Mouse (Mus musculus) granulocyte monocyte progenitor cell, adult 5-6 weeks (primary cell): ENCODE data around the gene Sapcd2. TPM values are rescaled to one million over a fixed set of nuclear protein-coding genes. Genes with fewer than 3 reads are reported as not detected.

Source experiments
- ATAC-seq: replicated peaks from 2 replicates; pipeline ENCODE4 v1.8.0; 2016; ENCODE audit warnings: mild to moderate bottlenecking, moderate TSS enrichment, inconsistent platforms; ENCODE audit not compliant: poor library complexity, severe bottlenecking
- total RNA-seq, 2 experiments: library from RNA; stranded (forward) in 1 of 2; stranded (reverse) in 1 of 2; fragments of 200-712, 200-1000 nt in 1 of 2; fragments of >200 nt in 1 of 2; fragmentation: Nextera tagmentation in 1 of 2; gene quantifications; 2 replicates each; pipeline ENCODE4 v1.2.3; 2014 to 2017

Sapcd2 gene
- total RNA-seq (2014; fragmentation: Nextera tagmentation) = 4.5 and 17.1 TPM in 2 replicates
- total RNA-seq (2017) = 7.8 and 17.3 TPM in 2 replicates

DNA sequence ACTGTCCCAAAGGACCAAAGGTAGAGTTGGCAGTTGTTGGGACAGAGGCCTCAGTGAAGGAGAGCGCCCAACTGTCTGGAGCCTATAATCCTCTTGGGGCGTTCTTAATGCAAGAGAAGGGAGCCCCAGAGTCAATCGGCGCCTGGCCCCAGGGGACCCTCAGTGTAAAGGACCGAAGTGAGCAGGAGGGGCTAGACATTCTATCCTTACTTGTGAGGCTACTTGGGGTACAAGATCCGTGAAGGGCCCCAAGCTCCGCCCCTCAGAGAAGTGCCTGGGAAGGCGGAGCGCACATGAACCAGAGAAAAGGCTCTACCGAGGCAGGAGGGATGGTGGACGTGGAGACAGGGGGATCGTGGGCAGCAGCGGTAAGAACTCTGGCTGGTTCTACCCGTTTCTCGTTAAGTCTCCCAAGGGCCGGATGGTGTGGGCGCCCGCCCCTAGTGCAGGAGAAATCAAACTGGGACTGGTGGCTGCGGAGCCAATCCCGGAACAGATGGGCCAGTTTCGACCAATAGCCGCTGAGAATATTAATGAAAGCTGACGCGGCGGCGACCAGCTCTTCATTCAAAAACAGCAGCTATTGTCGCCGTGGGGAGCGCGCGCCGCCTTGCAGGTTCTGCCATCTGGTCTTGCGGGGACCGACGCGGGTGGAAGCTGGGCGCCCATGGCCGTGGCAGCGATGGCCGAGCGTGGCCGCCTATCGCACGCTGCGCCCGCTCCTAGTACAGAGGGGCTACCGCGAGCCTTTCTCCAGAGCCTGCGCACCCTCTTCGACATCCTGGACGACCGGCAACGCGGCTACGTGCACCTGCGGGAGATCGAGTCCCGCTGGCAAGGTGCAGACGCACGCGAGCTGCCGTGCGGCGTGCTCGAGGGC is at the start of gene Sapcd2:
TSS of gene Sapcd2 (plus strand) at position 558 of the 880 bp plus-strand sequence.
- peak; percentile 91 for ATAC-seq

DNA sequence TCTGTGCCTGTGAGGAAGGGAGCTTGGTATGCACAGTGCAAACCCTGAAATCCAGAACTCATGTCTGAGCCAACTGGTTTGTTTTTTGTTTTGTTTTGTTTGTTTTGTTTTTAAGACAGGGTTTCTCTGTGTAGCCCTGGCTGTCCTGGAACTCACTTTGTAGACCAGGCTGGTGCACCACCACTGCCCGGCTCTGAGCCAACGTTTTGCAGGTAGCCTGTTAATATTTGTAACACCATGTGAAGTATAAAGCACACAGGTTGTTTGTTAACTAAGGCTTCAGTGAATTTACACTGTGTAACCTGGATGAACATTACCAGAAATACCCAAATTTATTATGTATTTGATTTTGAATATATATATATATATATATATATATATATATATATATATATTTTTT is 46.1 kb upstream of the Sapcd2 start:
- ATAC-seq = no peak

DNA sequence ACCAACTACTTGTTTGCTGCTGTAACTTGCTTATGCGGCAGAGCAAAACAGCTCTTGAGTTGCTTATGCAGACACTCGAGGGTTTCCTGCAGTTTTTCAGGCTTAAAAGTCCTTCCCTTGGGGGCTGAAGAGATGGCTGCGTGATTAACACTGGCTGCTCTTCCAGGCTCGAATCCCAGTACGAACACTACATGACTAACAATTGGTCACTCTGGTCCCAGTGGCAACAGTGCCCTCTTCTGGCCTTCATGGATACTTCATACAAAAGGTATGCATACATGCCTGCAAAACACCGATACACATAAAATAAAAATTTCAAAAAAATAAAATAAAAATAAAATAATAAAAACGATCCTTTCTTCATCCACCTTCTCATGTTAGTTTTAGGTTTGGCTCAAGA is 43.7 kb upstream of the Sapcd2 start:
- no peak; the same call in 1 of the 2 replicates for ATAC-seq

DNA sequence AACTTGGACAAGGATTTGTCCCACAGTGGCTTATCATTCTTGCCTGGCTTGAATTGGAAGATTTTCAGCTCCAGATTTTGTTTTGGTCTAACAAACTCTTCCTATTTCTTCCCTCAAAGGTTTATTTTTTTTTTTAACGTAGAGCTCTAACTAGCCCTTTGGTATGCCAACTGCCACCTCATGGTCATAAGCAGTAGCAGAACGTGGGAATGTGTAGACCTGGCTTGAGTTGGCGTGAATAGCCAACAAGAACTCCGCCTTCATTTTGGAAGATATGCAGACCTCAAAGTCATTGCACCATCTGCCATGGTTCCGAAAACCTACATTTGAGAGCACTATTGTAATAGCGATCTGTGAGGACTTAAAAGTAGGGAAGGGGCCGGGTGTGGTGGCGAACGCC is 40.7 kb upstream of the Sapcd2 start:
- ATAC-seq = no peak

DNA sequence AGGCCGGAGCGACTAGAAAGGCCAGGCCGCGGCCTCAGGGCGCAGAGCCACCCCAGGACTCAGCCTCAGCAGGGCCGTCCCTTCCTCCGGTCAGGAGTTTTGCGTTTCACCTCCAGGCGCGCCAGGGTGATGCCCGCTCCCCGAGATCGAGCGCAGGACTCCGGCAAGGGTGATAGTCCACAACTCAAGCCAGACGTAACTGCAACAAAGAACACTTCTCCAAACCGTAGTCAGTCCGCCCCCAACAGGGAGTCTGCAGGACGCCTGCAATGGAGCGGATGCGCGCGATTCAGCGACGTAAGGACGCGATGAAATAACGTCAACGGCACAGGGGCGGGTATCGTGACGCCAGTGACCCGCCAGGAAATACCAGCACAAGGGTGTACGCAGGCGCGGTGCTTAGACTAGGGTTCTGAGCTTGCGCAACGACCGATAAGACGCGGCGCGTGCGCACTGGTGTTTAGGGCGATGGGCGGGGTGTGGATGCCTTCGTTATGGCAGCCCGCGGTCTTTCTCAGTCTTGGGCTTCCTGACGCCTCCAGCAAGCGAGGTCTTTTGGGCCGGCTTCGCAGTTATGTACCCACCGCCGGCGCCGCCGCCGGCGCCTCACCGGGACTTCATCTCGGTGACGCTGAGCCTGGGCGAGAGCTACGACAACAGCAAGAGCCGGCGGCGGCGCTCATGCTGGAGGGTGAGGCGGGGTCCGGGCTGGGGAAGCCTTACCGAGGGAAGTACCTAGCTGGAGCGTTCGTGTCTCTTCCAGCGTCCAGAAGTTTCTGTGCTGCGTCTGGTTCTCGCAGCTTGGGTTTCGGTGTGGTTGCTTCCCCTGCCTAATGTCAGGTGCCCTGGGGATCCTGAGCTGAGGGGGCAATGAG is 39.6 kb upstream of the Sapcd2 start, which contains the start of gene Man1b1:
TSS of gene Man1b1 (plus strand) at position 53 of the 875 bp plus-strand sequence.
- peak; percentile 94 for ATAC-seq

DNA sequence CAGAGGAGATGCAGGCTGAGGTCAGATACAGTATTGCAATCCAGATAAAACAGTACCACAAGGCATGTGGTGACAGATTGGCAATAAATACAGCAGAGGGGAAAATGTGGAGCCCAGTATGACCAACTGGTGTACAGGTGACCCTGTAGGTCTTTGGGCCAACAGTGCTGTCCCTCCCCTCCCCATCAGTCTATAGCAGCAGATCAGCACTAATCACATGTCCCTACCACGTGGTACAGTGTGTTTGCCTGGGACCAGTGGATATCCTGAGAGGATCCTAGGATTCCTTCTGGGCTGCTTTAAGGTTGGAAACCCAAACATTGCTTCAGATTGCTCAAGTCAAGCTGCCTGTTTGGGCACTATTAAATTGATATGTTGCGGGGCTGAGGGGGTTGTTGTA is 38.6 kb upstream of the Sapcd2 start:
- ATAC-seq = no peak

DNA sequence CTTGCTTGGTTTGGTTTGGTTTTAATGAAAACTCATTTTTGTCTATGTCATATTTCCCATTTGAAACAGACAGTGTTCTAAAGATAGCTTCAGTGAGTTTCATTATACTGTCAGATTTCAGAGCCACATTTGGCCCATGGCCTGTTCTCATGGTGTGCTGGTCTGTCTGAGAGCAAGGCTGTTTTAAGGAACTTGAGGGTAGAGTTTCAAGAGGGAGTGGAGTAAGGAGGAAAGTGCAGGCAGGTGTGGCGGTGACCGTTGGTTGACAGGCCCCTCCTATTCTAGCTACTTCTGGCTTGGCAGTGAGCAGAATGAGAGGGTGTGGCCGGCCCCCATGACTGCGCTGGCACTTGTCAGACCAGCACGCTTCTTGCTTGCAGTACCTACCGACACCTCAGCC is 33.8 kb upstream of the Sapcd2 start:
- peak; percentile 90 for ATAC-seq

DNA sequence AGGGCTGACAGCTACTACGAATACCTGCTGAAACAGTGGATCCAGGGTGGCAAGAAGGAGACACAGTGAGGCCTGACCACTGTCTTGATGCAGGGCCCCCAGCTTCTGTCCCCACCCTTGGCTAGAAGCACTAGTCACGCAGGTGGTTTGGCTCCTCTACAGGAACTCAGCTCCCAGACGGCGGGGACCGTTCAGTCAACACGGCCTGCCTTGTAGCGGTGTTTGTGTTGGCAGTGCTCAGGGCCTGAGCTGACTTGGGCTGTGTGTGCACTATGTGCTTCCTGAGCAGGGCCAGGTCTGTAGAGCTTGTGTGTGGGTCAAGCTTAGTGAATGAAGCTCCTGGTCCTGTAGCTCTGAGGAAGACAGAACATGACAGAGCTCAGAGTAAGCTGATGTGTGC is 24.0 kb upstream of the Sapcd2 start:
- no peak for ATAC-seq

DNA sequence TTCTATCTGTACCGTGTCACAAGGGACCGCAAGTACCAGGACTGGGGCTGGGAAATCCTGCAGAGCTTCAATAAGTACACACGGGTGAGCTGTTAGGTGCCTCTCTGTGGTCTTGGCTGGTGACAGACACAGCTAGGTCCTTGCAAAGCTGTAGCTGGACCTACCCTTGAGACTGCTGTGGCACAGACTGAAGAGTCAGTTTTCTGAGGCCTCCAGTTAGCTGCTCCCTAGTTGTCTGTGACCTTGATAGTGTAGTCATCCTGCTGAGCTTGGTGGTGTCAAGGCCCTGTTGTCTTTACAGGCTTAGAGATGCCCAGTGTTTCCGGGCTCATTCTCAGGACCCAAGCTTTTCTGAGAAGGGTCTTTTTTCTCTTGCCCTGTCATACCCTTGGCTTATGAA is 22.6 kb upstream of the Sapcd2 start:
- ATAC-seq = no peak

DNA sequence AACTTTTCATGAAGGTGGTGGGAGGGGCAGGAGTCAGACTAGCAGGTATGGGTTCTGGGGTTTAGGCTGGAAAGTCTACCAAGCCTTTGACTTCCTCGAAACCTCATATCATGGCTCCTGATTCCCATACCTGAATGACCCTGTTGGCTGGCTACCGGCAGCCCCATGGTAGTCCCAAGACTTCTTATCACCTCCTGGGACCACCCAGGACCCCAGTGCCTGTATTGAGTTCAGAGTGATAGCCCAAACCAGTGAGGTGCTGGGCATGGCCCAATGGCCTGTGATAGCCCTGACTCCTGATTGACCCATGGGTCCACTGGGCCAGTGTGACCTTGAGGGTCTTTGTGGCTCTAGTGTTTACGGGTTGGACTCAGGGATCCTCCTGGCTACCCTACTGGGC is 21.4 kb upstream of the Sapcd2 start:
- no peak for ATAC-seq

DNA sequence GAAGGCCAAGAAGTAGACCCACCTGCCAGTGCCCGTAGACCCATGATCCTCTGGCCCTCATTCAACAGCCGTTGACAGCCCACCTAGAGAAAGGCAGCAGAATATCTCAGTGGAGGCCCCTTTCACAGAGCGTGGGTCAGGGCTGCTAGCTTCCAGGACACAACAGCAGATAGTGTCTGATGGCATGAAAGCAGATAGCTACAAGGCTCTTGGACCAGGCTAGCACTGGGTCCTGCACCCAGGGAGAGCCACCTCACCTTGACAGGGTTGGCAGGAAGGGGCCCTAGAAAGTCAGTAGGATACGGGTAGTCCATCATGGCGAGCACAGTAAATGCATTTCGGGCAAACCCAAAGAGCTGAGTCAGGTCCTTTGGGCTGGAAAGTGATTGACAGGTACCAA is 17.9 kb upstream of the Sapcd2 start:
- ATAC-seq = no peak

DNA sequence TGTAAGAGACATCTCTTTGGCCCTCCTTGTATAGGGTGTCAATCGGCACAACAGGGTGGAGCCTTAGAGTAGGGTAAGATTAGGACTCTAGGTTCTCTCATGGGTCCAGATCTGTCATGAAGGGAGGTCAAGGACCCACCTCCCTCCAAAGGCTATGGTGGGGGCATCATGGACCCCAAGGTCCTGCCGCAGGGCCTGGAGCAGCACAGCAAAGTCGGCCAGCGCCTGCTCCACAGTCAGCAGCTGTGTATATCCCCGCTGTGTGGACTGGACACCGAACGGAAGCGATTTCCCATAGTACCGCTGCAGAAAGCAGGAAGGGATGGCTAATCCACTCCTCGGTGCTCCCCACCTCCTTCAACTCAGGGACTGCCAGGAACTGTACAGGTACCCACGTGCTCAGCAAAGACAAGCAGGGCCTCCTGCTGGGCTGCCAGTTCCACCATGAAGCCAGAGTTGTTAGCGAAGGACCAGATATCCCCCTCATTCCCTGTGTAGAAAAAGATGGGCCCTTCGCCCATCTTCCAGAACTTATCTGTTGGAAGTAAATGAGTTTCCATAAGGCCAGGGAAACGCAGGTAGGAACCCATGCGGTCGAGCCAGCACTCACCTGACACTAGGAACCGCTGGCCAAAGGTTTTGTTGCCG is 16.6 kb upstream of the Sapcd2 start:
- ATAC-seq = no peak

DNA sequence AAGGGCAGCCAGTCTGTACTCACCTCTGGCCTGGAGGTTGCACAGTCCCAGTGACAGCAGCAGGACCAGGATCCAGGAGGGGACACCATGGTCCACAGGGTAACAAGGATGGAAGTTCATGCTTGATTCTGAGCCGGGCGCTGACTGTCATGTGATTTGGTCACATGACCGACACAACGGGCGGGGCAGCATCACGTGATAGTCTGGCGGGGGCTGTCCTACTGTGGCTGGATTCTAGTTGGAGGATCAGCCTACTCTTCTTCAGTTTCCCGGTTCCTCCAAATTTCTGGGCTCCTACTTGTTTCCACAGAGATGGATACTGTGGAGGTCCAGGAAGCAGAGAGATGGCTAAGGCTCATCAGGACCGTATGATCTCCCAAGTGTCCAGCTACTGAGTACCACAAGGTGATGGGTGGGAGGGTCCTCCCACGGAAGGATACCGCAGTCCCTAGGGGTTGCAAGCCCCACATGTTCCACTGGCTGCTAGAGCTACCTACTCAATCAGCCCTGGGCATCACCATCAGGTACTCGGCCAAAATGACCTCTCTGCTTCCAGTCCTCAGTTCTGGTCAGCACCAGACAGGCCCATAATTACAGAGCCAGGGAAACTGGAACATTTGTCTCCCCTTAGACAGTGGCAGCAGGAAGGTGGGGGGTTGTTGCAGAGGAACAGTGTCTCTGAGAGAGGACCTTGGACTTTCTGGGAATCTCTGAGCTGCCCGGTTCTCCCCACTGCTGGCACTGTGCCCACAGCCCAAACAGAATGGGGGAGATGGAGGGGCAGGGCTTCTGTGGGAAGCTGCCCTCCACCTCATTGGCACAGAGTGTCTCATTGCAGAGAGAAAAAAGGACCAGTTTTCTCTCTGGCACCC is 15.7 kb upstream of the Sapcd2 start, which contains the start of gene Dpp7:
TSS of gene Dpp7 (minus strand) at position 152 of the 872 bp plus-strand sequence.
- peak; percentile 36 for ATAC-seq

DNA sequence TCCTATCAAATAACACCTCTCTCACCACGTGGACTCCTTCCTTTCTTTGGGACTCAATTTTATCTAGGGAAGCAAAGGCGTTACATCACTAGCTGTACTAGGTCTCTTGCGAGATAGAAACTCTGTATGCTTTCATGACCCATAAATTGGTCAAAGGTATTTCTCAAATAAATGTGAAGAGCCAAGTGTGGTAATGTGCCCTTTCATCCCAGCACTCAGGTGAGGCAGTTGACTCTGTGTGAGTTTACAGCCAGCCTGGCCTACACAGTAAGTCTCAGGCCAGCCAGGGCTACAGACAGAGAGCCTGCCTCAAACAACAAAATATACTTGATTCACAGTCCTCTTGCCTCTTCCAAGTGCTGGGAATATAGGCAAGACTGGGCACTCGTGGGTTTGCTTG is 12.3 kb upstream of the Sapcd2 start:
- no peak for ATAC-seq

DNA sequence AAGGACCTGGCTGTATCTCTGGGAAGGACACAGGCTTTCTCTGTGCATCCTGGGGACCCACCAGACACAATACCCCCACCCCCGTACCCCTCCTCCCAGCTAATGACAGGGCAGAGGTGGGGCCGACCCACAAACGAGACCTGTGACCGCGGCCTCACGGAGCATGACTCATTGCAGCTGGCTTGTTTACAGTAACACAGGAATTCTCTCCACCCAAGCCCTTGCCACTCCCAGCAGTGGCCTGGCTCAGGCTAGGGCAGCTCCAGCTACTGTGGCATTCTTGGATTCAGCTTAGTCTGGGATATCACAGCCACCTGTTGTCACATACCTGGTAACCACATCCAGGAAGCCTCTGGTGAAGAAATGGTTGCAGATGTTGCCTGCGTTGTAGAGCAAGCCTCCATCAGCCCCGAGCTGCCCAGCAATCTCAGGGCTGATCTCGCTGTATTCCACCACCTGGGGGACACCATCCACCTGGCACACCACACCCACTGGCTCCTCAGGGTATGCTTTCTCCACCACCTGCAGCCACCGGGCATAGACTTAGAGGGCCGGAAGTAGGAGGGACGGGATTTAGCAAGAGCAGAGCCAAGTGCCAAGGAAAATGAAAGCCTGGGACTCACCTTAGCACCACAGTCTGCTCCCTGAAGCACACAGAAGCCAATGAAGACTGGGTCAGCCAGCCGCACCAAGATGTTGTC is 8.5 kb upstream of the Sapcd2 start:
- no peak for ATAC-seq

DNA sequence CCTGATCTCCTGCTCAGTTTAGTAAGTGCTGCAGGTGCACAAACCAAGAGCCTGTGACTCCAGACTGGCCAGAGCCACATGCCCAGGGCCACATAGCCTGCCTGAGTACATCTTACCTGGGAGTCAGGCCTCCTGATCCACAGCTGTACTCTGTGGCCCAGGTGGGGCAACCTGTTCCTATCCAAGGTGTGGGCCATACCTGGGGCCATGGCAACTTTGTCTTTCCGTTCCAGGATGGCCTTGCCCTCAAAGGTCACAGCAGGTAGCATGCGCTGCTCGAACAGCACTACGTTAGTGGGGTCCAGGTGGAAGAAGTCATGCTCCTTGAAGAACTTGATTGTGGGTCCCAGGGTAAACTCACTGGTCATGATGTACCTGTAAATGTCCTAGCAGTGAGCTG is 7.8 kb upstream of the Sapcd2 start:
- ATAC-seq = no peak

DNA sequence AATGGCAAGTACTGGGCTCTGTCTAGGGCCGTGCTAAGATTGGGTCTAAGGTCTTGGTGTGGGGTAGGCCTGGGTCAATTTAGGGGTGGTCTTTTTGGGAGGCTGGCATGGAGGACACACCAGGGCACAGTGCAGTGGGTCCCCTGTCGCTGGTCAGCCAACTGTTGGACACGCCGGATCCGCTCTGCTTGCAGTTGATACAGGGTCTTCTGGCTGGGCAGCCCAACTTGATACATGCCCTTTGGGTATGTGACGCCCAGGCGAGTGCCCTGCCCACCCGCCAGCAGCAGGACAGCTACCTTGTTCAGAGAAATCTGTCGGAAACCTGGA is 7.4 kb upstream of the Sapcd2 start:
- no peak for ATAC-seq

DNA sequence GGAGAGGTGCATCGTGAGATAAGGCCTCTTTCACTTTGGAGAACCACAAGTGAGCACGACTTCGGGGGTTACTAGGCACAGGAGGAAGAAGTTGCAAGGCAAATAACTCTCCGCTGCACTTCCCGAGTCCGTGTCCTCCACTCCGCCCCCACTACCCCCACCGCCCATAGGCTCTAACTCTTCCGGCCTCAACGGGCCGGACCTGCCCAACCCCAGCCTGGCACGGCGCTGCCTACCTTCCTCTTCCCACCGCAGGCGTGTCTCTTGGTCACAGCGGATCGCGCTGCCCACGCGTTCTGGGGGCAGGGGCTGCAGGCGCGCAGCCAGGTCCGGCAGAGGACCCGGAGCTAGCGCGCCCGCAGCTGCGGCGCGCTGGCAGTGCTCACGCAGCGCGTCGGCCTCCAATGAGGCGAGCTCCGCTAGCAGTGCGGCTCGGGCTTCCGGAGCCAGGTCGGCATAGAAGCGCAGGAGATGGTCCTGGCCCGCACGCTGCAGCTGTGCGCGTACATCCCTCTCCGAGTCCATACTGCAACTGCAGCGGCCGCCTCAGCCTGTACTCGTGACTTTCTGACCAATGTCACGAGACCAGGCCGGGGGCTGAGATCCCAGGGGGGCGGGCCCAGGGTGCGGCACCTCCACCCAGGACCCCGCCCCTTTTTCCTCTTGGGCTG is 6.9 kb upstream of the Sapcd2 start, which contains the start of gene Uap1l1:
TSS of gene Uap1l1 (minus strand) at position 592 of the 671 bp plus-strand sequence.
- peak; percentile 87 for ATAC-seq

DNA sequence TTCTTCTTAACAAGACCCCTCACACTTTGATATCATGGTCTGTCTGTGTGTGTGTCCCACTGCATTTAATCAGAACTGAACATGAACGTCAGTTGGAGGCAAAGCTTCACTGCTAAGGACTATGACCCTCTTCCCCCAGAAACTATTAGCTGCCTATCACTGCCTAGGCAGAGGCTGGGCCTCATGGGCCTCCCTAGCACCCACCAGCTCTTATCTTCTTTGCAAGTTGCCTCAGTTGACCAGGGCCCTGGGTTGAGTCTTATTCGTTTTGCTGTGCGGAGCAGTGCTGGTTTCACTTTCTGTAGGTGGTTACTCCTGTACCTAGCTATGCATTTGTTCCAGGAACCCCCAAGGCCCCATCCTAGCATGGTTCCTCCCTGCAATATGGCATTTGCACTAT is 2.1 kb upstream of the Sapcd2 start:
- ATAC-seq = no peak
